Comparison of ENCODE assay signal across 32 mouse cellular contexts in the genomic region with DNA sequence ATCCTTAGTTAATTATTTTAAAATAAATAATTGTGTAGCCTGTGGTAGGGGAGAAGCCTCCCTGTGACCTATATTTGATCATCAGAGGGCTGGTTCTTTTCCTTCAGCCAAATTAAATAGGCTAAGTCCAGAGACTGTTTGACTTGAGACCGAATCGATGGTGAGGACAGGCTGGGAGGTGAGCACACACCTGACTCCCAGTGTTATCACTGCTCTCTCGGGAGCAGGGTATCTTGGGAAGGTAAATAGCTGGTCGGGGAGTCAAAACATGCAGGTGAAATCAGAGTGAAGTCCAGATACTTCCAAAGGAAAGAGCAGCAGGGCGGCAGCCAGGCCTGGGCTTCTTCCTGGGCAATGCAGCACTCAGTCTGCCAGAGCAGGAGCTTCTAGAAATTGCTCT. TPM values are rescaled to one million over a fixed set of nuclear protein-coding genes. Genes with fewer than 3 reads are reported as not detected.
A peak's percentile ranks its signal among the peaks of the same experiment; 100 is the strongest.
DNase-seq lines count a peak whose midpoint lies in the region; ATAC-seq and TF ChIP-seq lines count a peak whose summit lies in the region.
"Had no signal": no experiment of that assay in that cellular context is flagged by ENCODE, and none has a peak within 500 bp of the region (broad histone marks: within the 10 kb centered on the region; RNA-seq: fewer than 3 reads in every experiment).

No protein-coding gene starts in this region.

- H3K9me3 ChIP-seq in liver, embryonic 13.5 days (replicated peaks): no peaks in the 10 kb centered on the region
- no peaks in the 10 kb centered on the region for H3K9me3 ChIP-seq in stomach, embryonic 15.5 days
- H3K9me3 ChIP-seq: embryonic facial prominence, embryonic 10.5 days; embryonic facial prominence, embryonic 15.5 days; forebrain, embryonic 12.5 days; heart, embryonic 10.5 days; heart, embryonic 15.5 days; hindbrain, embryonic 12.5 days; midbrain, embryonic 13.5 days had no signal

- 52% methylated on average over 5 of the region's 5 CpGs for WGBS in liver, embryonic 13.5 days (ENCODE audit: insufficient replicate concordance)
- WGBS in stomach, embryonic 15.5 days: 54% methylated on average over 5 of the region's 5 CpGs

- H3K27me3 ChIP-seq in testis, adult 2 months (ENCODE audit: control insufficient read depth, insufficient read depth, low read length): no peaks in the 10 kb centered on the region
- no peaks in the 10 kb centered on the region for H3K27me3 ChIP-seq in liver, embryonic 13.5 days
- no peaks in the 10 kb centered on the region for H3K27me3 ChIP-seq in stomach, embryonic 15.5 days (replicated peaks)
- H3K27me3 ChIP-seq: CH12.LX; embryonic facial prominence, embryonic 15.5 days; heart, embryonic 15.5 days; hindbrain, embryonic 12.5 days; midbrain, embryonic 13.5 days had no signal

- peak; percentile 51; the same call in 1 of the 2 replicates for ATAC-seq in liver, embryonic 13.5 days (ENCODE audit: low read depth)
- no peak for ATAC-seq in stomach, embryonic 15.5 days (ENCODE audit: insufficient read depth, low FRiP score, low read depth)
- ATAC-seq: activated CD4-positive, CD25-positive, alpha-beta regulatory T cell, adult 4 months; forebrain, postnatal 0 days; hindbrain, postnatal 0 days; intestine, embryonic 16.5 days; midbrain, embryonic 13.5 days had no signal

- no peaks in the 10 kb centered on the region for H3K36me3 ChIP-seq in testis, adult 2 months (ENCODE audit: control insufficient read depth, insufficient read depth, low read length)
- H3K36me3 ChIP-seq in liver, embryonic 13.5 days: no peaks in the 10 kb centered on the region
- H3K36me3 ChIP-seq in stomach, embryonic 15.5 days: no peaks in the 10 kb centered on the region
- H3K36me3 ChIP-seq: embryonic facial prominence, embryonic 10.5 days; embryonic facial prominence, embryonic 15.5 days; forebrain, embryonic 12.5 days; heart, embryonic 10.5 days; heart, embryonic 15.5 days; hindbrain, embryonic 12.5 days; midbrain, embryonic 13.5 days had no signal

- H3K4me3 ChIP-seq in testis, adult 2 months (ENCODE audit: control insufficient read depth, low read depth, low read length): peak overlapping the region; percentile 60
- no peak overlapping the region for H3K4me3 ChIP-seq in liver, embryonic 13.5 days (replicated peaks)
- H3K4me3 ChIP-seq in stomach, embryonic 15.5 days (replicated peaks): no peak overlapping the region
- H3K4me3 ChIP-seq: embryonic facial prominence, embryonic 10.5 days; embryonic facial prominence, embryonic 15.5 days; forebrain, embryonic 12.5 days; heart, embryonic 10.5 days; heart, embryonic 15.5 days; hindbrain, embryonic 12.5 days; midbrain, embryonic 13.5 days had no signal

- no peak overlapping the region for H3K4me2 ChIP-seq in liver, embryonic 13.5 days
- no peak overlapping the region for H3K4me2 ChIP-seq in stomach, embryonic 15.5 days
- H3K4me2 ChIP-seq: embryonic facial prominence, embryonic 15.5 days; forebrain, embryonic 12.5 days; heart, embryonic 15.5 days; hindbrain, embryonic 12.5 days; midbrain, embryonic 13.5 days had no signal

- 0 out of 2 replicates have a peak, but pooled peaks cover 2% of the 10 kb centered on the region for H3K4me1 ChIP-seq in testis, adult 2 months (ENCODE audit: control insufficient read depth, insufficient read depth, low read length)
- H3K4me1 ChIP-seq in liver, embryonic 13.5 days (replicated peaks): peaks cover 40% of the 10 kb centered on the region
- H3K4me1 ChIP-seq in stomach, embryonic 15.5 days: peaks cover 23% of the 10 kb centered on the region
- H3K4me1 ChIP-seq: embryonic facial prominence, embryonic 15.5 days; forebrain, embryonic 12.5 days; midbrain, embryonic 13.5 days had no signal

- TF ChIP-seq POLR2A in testis, adult 2 months (IDR thresholded peaks at IDR 0.05; ENCODE audit: control insufficient read depth, low read depth, low read length): no peak

- no peak overlapping the region for H3K9ac ChIP-seq in liver, embryonic 13.5 days
- no peak overlapping the region for H3K9ac ChIP-seq in stomach, embryonic 15.5 days
- H3K9ac ChIP-seq: embryonic facial prominence, embryonic 15.5 days; forebrain, embryonic 12.5 days; forebrain, postnatal 0 days; heart, embryonic 15.5 days; hindbrain, embryonic 12.5 days; liver, embryonic 14.5 days; midbrain, embryonic 13.5 days had no signal

- no peak for TF ChIP-seq CTCF in testis, adult 2 months (IDR thresholded peaks at IDR 0.05; ENCODE audit: control insufficient read depth, insufficient read depth, insufficient replicate concordance, low read depth, low read length)

- no peak overlapping the region for H3K27ac ChIP-seq in testis, adult 2 months (ENCODE audit: control insufficient read depth, insufficient read depth, low read depth, low read length)
- H3K27ac ChIP-seq in liver, embryonic 13.5 days: peak overlapping the region; percentile 19; the same call in 1 of the 2 replicates
- peak overlapping the region; percentile 61 for H3K27ac ChIP-seq in stomach, embryonic 15.5 days
- H3K27ac ChIP-seq: embryonic facial prominence, embryonic 10.5 days; embryonic facial prominence, embryonic 15.5 days; forebrain, embryonic 12.5 days; heart, embryonic 10.5 days; heart, embryonic 15.5 days; hindbrain, embryonic 12.5 days; hindbrain, postnatal 0 days; liver, embryonic 14.5 days; midbrain, embryonic 13.5 days had no signal

- no peak for DNase-seq in testis, postnatal 10 days (ENCODE audit: low spot score)
- DNase-seq in liver, embryonic 13.5 days: no peak
- no peak for DNase-seq in B cell, adult 2 months
- DNase-seq in ovary, adult 18-20 months (ENCODE audit: low spot score): no peak
- DNase-seq: adrenal gland, adult 2 months; adrenal gland, postnatal 36 days; cerebellum, adult 2 months; cerebellum, postnatal 25 days; forebrain, postnatal 0 days; gastrocnemius, postnatal 25 days; heart, adult 11 months; kidney, adult 9 months; kidney, postnatal 10 days; layer of hippocampus, adult 9-11 months; lung, postnatal 36 days; retina, postnatal 1 day; right cerebral cortex, postnatal 14 days had no signal

RNA-seq across cellular contexts. Expression of a gene that starts 31.6 kb away (rescaled TPM):
- polyA plus RNA-seq in testis, adult 2 months (2012; rRNA removed): 37.1 and 40.7 TPM in 2 replicates
- polyA plus RNA-seq in liver, embryonic 13.5 days (2015; fragmentation: Nextera tagmentation; extraction: Ambion mirVana): 1.0 and 2.0 TPM in 2 replicates
- 6.0 and 8.0 TPM in 2 replicates for polyA plus RNA-seq in stomach, embryonic 15.5 days (2015; fragmentation: Nextera tagmentation; extraction: Ambion mirVana)
- polyA plus RNA-seq: activated CD4-positive, CD25-positive, alpha-beta regulatory T cell, adult 4 months; C2C12; embryonic facial prominence, embryonic 15.5 days; forebrain, embryonic 12.5 days; midbrain, embryonic 13.5 days had no signal
